Mouse (Mus musculus) MEL-GATA-1-ER (cell line): Measurements from ENCODE around the gene Catip.

Experiments
- DNase-seq: peaks from one replicate; pipeline ENCODE4 v3.0.0-alpha.2; 2012; ENCODE audit warnings: low read depth; ENCODE audit errors: extremely low read depth

The Catip gene

GRCm38 (mm10) chr1:74397268-74397918 lies 35.5 kb downstream of the Catip start:
- DNase-seq, result peak; percentile 80

DNA sequence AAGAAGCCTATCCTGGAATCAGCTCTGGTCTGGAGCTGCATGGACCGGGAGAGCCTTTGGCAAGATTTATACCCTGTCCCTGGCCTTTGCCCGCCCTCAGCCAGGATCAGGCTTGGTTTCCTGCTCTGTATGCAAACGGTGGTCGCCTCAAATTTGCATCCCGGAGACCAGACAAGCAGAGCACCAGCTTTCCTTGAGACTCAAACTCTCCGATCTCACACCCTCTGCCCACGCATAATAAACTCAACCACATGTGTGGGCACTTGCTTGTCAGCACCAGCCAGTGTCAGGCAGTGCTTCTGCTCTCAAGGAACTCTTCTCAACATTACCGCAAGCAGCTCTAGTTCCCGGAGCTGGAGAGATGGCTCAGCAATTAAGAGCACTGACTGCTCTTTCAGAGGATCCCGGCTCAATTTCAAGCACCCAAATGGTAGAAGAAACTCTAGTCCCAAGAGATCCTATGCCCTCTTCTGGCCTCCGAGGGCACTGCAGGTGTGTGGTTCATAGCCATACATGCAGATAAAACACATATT lies 36.1 kb downstream of the Catip start:
- DNase-seq, result peak; percentile 80

DNA sequence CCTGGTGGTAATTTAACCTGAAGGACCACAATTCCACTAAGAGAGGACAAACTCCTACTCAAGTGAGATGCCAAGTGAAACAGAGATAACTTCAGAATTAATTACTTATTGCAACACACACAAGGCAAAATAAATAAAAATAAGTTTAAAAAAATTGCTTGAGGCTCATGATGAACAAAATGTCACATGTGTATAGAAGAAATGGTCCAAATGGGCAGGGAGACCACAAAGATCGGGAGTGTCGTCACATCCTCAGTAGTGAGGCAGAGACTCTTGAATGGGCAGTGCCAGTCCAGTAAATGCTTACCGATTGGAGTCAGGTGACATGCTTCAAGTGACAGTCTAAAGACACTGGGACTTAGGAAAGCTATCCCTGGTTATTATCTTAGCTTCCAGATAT lies 38.6 kb downstream of the Catip start:
- DNase-seq, result no peak

DNA sequence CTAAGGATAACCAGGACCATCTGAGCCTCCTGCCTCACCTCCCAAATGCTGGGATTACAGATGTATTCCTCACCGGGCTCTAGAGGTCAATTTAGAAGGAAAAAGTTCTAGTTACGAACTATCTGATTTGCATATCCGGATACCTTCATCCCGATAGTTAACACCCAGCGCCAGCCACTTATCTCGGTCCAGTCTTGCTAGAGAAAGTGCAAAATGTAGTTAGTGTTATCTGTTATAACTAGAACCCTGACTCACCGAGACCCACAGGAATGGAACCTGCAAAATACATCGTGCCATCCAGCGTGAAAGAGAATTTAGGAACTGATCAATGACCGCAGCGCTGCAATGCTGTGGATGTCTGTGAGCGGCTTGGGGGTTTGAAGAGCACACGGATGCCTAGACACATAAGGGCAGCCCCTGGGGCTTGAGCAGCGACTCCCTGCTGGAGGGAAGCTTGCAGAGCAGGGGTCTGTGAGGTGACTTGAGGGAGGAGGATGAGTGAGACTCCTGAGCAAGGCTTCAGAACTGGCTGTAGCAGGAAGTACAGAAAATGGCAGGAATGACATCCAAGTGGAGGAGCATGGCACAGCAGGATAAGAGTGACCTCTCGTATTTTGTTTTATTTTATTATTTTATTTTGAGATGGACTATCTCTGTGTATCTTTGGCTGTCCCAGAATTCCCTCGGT lies 39.3 kb downstream of the Catip start:
- DNase-seq, result no peak

- no peak for DNase-seq
Measured at GRCm38 (mm10) chr1:74404206-74404605, 42.3 kb downstream of the Catip start.

DNA sequence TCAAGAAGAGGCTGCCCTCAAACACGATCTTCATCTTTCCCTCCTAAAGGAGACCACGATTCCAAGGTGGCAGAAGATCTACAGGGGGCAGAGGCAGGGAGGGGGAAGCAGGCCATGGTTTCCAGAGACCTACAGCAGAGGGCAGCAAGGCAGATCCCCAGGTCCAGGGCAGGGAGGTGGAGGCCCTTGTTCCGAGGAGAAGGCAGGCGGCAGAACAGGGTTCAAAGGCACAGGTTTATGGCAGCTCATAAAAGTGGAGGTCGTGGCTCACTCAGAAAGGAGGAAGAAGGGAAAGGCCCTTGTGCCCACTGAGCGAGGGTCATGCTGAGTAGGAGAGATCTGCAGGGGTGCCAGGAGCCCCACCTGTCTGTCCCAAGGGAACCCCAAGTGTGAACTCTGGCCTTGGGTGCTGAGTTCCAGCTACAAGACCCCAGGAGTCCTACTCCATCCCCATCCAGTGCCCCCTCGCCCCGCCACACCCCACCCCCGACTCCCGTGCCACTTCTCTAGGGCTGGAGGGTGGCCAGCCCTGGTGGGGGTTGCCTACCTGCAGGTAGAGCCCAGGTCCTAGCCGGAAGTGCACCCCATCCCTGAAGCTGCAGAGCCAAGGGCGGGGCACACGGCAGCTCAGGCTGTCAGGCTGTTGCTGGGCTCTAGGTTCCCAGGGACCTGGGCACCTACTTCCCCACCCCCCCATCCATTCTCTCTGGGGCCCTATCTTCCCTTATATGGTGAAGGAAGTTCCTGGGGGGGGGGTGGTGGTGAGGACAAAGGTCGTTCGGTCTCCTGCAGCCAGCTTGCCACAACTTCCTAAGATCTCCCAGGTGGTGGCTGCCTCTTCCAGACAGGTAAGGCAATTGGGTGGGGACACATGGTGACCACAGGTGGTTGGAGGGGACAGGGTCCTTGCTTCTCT lies 46.9 kb downstream of the Catip start, which contains the start of gene Vil1:
Gene Vil1 (plus strand): TSS at position 788 of the 916 bp plus-strand sequence.
- no peak for DNase-seq

DNA sequence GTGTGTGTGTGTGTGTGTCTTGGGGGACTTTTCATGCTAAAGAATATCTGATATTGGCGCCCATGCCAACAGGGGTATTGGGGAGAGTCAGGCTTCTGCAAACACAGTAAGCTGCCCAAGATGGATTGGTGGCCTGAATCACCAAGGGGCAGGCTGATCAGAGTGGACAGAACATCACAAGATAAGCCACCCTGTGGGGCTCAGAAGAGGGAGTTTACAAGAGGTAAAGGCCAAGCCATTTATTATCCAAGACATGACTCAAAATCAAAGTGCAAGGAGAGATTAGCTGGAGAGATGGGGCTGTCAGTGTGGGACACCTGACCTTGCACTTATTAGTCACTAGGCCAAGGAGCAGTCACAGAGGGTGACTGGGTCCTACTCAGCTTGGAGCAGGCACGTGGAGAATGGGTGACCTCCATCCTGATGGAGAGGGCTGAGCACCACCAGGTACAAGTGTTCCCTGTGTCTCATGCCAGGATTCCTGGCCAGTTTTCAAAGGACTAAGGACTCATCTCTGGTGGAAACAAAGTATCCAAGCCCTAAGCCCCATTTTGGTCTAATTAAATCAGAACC lies 49.9 kb downstream of the Catip start:
- no peak for DNase-seq

DNA sequence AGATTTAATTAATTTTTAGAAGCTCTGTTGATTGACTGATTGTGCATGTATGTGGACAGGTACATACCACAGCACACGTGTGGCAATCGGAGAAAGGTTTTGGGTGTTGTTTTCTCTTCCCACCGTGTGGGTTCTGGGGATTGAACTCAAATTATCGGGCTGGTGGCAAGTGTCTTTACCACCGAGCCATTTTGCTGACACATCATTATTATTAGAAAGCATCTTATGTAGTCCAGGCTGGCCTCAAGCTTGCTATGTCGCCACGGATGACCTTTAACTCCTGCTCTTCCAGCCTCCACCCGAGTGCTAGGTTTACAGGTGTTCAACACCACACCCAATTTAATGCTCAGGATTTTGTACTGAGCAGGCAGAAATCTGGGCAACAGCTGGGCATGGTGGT lies 50.8 kb downstream of the Catip start:
- no peak for DNase-seq

GRCm38 (mm10) chr1:74415143-74415542 lies 53.2 kb downstream of the Catip start:
- no peak for DNase-seq
